Mouse (Mus musculus) adrenal gland, postnatal 36 days (tissue): ENCODE measurements around the gene Sco1. TPM values are rescaled to one million over a fixed set of nuclear protein-coding genes. Genes with fewer than 3 reads are reported as not detected.
"Not testable (repeated sequence)": the region's sequence is repeated elsewhere in the genome, so short reads cannot be mapped to it uniquely, and the experiment has no call there.

Source experiments
- DNase-seq, 2 experiments: peaks; one replicate each; pipeline ENCODE4 v3.0.0; 2021; ENCODE audit warnings: mixed read lengths in 1 of 2
- total RNA-seq, 2 experiments: library from RNA; stranded (reverse); gene quantifications; 2 replicates each; pipeline ENCODE4 v1.2.3; 2021

Gene Sco1
- total RNA-seq, 2 experiments from 2014 or later: 21.9 to 22.4 TPM

DNA sequence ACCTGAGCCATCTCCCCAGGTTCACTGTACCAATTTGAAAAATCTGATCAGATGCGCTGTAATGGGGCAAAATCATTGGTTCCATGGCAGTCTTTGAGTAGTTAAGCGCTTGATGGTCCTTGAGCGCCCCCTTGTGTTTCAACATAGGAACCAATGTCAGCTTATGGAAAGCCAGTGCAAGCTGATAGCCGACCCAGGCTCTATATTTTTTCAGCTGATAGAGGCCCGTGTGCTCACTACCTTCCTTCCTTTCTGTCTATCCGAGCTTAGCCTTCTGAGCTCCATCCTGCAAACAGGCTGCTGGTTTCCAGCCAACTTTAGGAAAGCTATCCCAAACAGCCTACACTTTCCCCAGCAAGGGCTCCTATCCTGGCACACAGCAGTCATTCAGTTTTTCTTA lies 33.0 kb downstream of the Sco1 start:
- DNase-seq: peak; percentile 61 to 79

GRCm38 (mm10) chr11:67086467-67087164 lies 34.1 kb downstream of the Sco1 start:
- DNase-seq: no peak

DNA sequence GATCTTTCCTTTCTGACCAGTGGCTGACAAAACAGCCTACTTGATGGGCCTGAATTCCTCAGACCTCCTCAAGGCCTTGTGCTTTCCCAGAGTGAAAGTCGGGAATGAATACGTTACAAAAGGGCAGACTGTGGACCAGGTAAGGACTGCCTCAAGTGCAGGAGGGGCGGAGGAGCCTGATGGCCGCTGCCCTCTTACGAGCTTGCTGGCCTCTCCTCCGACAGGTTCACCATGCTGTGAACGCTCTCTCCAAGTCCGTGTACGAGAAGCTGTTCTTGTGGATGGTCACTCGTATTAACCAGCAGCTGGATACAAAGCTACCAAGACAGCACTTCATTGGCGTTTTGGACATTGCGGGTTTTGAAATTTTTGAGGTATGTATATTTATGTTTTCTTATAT lies 34.8 kb downstream of the Sco1 start:
- no peak for DNase-seq

DNA sequence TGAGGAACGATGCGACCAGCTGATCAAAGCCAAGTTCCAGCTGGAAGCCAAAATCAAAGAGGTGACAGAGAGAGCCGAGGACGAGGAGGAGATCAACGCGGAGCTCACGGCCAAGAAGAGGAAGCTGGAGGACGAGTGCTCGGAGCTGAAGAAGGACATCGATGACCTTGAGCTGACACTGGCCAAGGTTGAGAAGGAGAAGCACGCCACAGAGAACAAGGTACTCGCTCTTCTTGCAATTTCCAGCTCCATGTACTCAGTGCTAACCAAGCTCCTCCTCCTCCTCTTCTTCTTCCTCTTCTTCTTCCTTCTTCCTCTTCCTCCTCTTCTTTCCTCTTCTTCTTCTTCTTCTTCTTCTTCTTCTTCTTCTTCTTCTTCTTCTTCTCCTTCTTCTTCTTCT lies 39.9 kb downstream of the Sco1 start:
- DNase-seq: not testable (repeated sequence)

- no peak for DNase-seq
These were observed 40.7 kb downstream of the Sco1 start for GRCm38 (mm10) chr11:67093201-67093600.

- no peak for DNase-seq
These were observed 41.2 kb downstream of the Sco1 start for GRCm38 (mm10) chr11:67093652-67094051.

GRCm38 (mm10) chr11:67094470-67094869 lies 42.0 kb downstream of the Sco1 start:
- DNase-seq: no peak

GRCm38 (mm10) chr11:67097709-67098108 lies 45.2 kb downstream of the Sco1 start:
- DNase-seq: no peak

GRCm38 (mm10) chr11:67098427-67098826 lies 46.0 kb downstream of the Sco1 start:
- no peak for DNase-seq

DNA sequence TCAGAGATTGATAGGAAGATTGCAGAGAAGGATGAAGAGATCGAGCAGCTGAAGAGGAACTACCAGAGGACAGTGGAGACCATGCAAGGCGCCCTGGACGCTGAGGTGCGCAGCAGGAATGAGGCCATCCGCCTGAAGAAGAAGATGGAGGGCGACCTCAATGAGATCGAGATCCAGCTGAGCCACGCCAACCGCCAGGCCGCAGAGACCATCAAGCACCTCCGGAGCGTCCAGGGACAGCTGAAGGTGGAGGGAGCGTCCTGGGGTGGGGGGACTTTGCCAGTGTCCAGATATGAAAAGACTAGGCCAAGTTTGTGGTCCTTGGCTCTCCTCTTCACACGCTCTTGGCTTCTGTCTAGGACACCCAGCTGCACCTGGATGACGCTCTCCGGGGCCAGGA lies 46.8 kb downstream of the Sco1 start:
- DNase-seq: no peak

DNA sequence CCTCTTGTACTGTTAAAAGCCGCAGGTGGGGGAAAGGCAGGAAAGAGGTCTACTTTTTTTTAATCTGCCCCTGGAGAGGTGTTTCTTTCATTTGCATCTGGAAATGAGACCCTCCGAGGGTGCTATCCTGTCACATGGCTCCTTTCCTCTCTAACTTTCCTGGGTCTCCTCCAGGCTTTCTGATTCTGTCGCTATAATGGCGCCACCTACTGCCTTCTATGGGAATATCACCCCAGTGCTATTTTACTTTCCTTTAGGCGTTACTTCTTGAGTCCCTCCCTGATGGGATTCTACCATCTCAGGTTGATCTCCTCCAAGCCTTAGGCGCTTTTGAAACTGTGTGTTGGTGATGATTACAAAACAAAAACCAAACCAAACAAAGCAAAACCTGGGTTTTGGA lies 47.7 kb downstream of the Sco1 start:
- peak; percentile 20 to 25 for DNase-seq

DNA sequence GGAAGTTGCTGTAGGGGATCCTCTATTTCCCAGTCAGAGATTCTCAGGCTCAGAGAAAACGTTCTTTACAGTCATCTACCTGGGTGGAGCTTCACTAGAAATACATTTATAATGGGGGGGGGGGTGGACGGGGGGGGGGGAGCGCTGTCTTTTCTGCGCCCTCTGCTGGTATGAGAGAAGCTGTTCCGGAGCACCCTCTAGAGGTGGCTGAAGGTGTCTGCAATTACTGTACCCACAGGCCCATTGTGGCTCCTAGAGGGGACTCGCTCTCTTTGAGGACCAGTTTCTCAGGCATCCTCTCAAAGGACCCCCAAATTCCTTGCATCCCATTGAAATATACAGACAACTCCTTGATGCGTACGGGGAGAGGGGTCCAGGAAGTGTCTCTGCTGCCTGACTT lies 49.2 kb downstream of the Sco1 start:
- DNase-seq: peak; percentile 48 to 59

GRCm38 (mm10) chr11:67103256-67103655 lies 50.8 kb downstream of the Sco1 start:
- DNase-seq: no peak

GRCm38 (mm10) chr11:67104242-67104641 lies 51.8 kb downstream of the Sco1 start:
- no peak for DNase-seq

DNA sequence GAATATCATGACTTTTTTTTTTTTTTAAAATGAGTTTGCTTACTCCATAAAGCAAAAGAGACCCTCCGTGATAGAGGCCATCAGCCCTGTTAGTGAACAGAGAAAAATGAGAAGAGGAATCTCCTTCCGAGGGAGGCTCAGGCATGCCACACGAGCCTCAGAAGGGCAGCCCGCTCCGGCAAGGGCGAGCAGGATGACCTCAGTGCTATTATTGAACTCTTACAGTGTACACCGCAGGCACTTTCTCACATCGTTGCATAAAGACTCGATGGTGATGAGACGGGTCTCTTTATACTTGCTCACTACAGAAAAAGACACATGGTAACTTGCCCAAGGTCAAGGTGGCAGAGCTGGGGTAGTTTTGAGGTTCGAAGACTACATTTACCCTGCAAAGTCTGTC lies 52.2 kb downstream of the Sco1 start:
- DNase-seq: no peak

GRCm38 (mm10) chr11:67105689-67106088 lies 53.2 kb downstream of the Sco1 start:
- no peak for DNase-seq

GRCm38 (mm10) chr11:67106973-67107372 lies 54.5 kb downstream of the Sco1 start:
- no peak for DNase-seq

DNA sequence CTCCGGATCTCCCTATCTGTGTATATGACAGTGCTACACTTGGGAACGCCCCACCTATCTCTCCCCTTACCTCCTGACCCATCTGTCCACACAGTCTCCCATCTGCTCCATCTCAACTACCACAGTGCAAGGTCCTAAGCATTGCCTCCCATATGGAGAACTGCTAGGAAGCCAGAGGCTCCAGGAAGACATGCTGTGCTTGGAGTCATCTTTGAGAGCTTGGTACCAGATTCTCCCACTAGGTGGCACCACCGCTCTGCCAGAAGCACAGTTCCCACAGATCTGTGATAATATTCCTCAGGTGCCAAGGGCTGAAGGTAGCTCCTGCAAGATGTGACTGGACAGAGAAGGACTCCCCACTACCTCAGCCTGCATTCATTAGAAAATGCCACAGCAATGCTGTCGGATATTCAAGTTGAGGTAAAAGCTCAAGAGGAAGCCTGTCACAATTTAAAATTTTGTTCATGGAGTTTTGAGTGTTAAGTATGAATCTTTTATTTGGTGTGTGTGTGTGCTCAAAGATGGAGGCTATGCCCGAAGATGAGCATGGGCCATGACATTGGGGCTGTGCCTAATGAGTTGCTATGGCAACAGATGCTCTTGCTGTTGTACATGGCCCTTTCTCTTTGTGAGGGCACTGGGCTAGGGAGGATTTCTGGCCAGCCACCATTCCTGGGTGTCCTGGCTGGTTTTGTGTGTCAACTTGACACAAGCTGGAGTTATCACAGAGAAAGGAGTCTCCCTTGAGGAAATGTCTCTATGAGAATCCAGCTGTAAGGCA lies 57.9 kb downstream of the Sco1 start:
- DNase-seq: peak; percentile 69 to 78

DNA sequence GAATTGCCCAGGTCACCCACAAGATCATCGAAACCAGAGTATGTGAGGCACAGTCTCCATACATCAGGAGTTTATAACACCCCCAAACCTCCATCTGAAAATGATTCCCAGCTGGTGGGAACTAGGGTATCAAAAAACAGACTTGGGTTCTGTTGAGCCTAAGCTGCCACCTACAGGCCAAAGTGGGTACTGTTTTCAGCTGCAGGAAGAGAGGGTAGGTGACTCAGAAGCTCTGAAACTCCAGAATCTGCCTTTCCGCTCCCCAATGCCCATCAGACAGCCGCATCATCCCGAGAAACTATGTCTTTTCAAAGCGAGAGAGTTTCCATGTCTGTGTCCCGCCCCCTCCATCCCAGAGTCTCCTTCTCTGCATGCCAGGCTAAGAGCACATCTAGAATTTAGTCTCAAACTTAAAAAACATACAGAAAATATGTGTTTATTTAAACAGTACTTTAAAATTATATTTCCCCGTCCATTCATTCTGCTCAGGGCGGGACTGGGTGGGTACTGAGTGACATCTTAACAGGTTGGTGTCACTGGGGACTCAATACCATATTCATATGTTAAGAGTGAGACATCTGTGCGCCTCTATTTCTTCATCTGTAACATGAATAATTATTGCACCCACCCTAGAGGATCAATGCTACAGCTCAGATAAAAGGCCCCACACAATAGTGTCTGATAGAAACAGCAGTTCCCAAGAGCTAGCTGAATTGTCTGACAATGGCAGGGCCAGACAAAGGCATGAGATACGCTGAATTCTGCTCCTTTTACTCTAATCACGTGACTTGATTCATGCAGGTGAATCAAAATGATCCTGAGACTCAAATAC lies 59.8 kb downstream of the Sco1 start:
- peak; percentile 71 to 79 for DNase-seq

DNA sequence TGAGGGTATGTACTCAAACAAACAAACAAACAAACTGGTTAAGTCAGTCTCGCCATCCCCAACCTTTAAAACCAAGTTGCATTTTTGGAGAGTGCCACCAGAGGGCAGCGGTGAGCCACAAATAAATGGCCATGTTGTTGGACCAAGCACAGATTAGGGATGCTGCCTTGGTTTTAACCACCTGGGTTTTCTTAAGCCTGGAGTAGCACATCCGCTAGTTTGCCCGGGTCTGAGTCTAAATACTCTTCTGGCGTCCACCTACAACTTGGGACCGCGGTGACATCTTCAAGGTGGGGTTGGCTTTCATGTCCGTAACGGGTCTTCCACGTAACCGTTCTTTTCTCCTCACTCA lies 60.4 kb downstream of the Sco1 start:
- DNase-seq: peak; percentile 62 to 71

- no peak for DNase-seq
These were observed 60.9 kb downstream of the Sco1 start for GRCm38 (mm10) chr11:67113381-67113780.

DNA sequence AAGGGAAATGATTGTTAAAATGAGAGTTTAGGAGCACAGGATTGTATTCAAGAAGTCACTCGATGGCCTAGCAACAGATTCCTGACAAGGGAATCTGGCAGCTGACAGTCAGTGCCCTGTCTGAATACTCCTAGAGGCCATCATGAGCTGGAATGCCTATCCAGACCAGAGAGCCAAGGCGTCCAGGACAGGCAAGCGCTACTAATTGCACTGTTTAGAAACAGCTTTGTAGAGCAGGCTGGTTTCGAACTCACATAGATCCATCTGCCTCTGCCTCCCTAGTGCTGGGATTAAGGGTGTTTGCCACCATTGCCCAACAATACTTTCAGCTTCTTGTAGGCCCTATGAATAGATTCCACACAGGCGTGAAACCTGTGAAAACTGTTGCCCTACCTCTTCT lies 61.8 kb downstream of the Sco1 start:
- DNase-seq: no peak

DNA sequence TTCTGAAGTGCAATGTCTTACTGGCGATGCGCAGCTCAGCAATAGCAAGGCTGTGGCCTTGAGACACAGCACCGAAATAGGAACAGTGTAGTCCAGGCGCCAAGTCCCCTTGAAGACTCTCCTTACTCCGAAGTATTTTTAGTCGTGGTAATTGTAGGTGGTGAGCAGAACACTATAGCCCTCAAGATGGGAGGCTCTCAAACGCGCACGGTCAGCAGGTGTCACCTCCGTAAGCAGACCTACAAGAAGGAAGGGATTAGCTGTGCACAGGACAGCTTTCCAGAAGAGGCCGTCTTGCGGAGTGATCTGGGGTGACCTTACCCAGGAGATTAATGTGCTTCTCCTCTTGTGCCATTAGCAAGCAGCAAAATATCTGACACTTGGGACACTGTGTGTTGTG lies 62.4 kb downstream of the Sco1 start:
- DNase-seq: no peak
